In the genomic region with DNA sequence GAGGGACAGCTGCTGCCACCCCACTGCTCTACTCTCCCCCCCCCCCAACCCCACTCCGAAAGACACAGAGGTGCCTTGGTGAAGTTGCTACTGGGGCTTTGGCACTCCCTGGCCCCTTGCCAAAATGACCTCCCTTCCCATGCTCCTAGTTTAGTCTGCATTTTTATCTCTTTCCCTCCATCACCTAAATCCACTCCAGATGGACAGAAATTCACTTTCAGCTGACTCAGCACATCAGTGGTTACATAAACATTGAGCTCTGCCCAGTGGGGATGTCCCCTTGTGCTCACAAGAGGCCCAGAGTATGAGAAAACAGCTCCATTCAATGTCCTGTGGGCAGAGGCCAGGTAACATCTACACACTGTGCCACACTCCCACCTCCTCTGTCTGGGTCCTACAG, we compare ENCODE assay signal across 22 mouse cellular contexts. TPM values are rescaled to one million over a fixed set of nuclear protein-coding genes. Genes with fewer than 3 reads are reported as not detected.
DNase-seq lines count a peak whose midpoint lies in the region; ATAC-seq and TF ChIP-seq lines count a peak whose summit lies in the region.
"Had no signal": no experiment of that assay in that cellular context is flagged by ENCODE, and none has a peak within 500 bp of the region (broad histone marks: within the 10 kb centered on the region; RNA-seq: fewer than 3 reads in every experiment).

No protein-coding gene starts in this region.

- TF ChIP-seq CTCF in intestine, postnatal 0 days (IDR thresholded peaks at IDR 0.05; ENCODE audit: low read depth), result no peak

- H3K4me2 ChIP-seq in forebrain, embryonic 13.5 days, result no peak overlapping the region
- no peak overlapping the region for H3K4me2 ChIP-seq in forebrain, embryonic 14.5 days (ENCODE audit: low read length)
- H3K4me2 ChIP-seq in hindbrain, embryonic 13.5 days, result no peak overlapping the region
- H3K4me2 ChIP-seq in hindbrain, embryonic 16.5 days (ENCODE audit: low read length), result no peak overlapping the region
- no peak overlapping the region for H3K4me2 ChIP-seq in embryonic facial prominence, embryonic 15.5 days (replicated peaks)
- no peak overlapping the region for H3K4me2 ChIP-seq in intestine, postnatal 0 days (replicated peaks; ENCODE audit: low read depth)
- H3K4me2 ChIP-seq: forebrain, embryonic 12.5 days; hindbrain, embryonic 14.5 days; stomach, embryonic 15.5 days had no signal

- peaks cover 5% of the 10 kb centered on the region; the same call in 1 of the 2 replicates for H3K36me3 ChIP-seq in forebrain, embryonic 13.5 days (ENCODE audit: poor library complexity, severe bottlenecking)
- H3K36me3 ChIP-seq in forebrain, embryonic 14.5 days (ENCODE audit: control insufficient read depth, insufficient read depth, low read length), result peaks cover 10% of the 10 kb centered on the region; the same call in 1 of the 2 replicates
- H3K36me3 ChIP-seq in hindbrain, embryonic 13.5 days, result 0 out of 2 replicates have a peak, but pooled peaks cover 4% of the 10 kb centered on the region
- H3K36me3 ChIP-seq in hindbrain, embryonic 16.5 days (ENCODE audit: control insufficient read depth, insufficient read depth, low read length), result no peaks in the 10 kb centered on the region
- H3K36me3 ChIP-seq in ES-E14 (ENCODE audit: control insufficient read depth, insufficient read depth, low read length, poor library complexity, severe bottlenecking), result peaks cover 3% of the 10 kb centered on the region; the same call in 1 of the 2 replicates
- H3K36me3 ChIP-seq in embryonic facial prominence, embryonic 15.5 days, result peaks cover 32% of the 10 kb centered on the region
- peaks cover 42% of the 10 kb centered on the region for H3K36me3 ChIP-seq in intestine, postnatal 0 days (ENCODE audit: control insufficient read depth, insufficient read depth)

- H3K27me3 ChIP-seq in forebrain, embryonic 13.5 days, result no peaks in the 10 kb centered on the region
- no peaks in the 10 kb centered on the region for H3K27me3 ChIP-seq in forebrain, embryonic 14.5 days (replicated peaks; ENCODE audit: control insufficient read depth, insufficient read depth, low read length)
- H3K27me3 ChIP-seq in hindbrain, embryonic 13.5 days, result no peaks in the 10 kb centered on the region
- no peaks in the 10 kb centered on the region for H3K27me3 ChIP-seq in hindbrain, embryonic 16.5 days (replicated peaks; ENCODE audit: control insufficient read depth, insufficient read depth, low read length)
- no peaks in the 10 kb centered on the region for H3K27me3 ChIP-seq in embryonic facial prominence, embryonic 15.5 days
- H3K27me3 ChIP-seq in intestine, postnatal 0 days (replicated peaks; ENCODE audit: control insufficient read depth, insufficient read depth, low read length), result no peaks in the 10 kb centered on the region
- H3K27me3 ChIP-seq: forebrain, embryonic 12.5 days; stomach, embryonic 15.5 days had no signal

- peak overlapping the region; percentile 25; the same call in 1 of the 2 replicates for H3K27ac ChIP-seq in forebrain, embryonic 13.5 days
- no peak overlapping the region for H3K27ac ChIP-seq in forebrain, embryonic 14.5 days (ENCODE audit: low read depth, low read length)
- no peak overlapping the region for H3K27ac ChIP-seq in hindbrain, embryonic 13.5 days
- no peak overlapping the region for H3K27ac ChIP-seq in hindbrain, embryonic 16.5 days (ENCODE audit: low read depth, low read length)
- H3K27ac ChIP-seq in ES-E14 (ENCODE audit: insufficient read depth, low read depth, low read length, poor library complexity, severe bottlenecking), result no peak overlapping the region
- H3K27ac ChIP-seq in embryonic facial prominence, embryonic 15.5 days (replicated peaks), result 0 out of 2 replicates have a peak overlapping the region, but pooled peaks have one; percentile 7
- H3K27ac ChIP-seq in intestine, postnatal 0 days (ENCODE audit: low read depth, low read length), result no peak overlapping the region
- H3K27ac ChIP-seq: forebrain, embryonic 12.5 days; hindbrain, embryonic 14.5 days; liver, embryonic 14.5 days; stomach, embryonic 15.5 days had no signal

- no peak for ATAC-seq in forebrain, embryonic 13.5 days
- ATAC-seq in forebrain, embryonic 14.5 days, result no peak
- no peak for ATAC-seq in hindbrain, embryonic 13.5 days (ENCODE audit: low FRiP score)
- no peak for ATAC-seq in hindbrain, embryonic 16.5 days
- ATAC-seq in embryonic facial prominence, embryonic 15.5 days (ENCODE audit: insufficient number of reproducible peaks, low FRiP score, low TSS enrichment, low read depth), result no peak
- ATAC-seq in intestine, postnatal 0 days, result no peak

- H3K4me3 ChIP-seq in forebrain, embryonic 13.5 days, result no peak overlapping the region
- no peak overlapping the region for H3K4me3 ChIP-seq in forebrain, embryonic 14.5 days (ENCODE audit: low read depth, low read length)
- H3K4me3 ChIP-seq in hindbrain, embryonic 13.5 days, result no peak overlapping the region
- H3K4me3 ChIP-seq in hindbrain, embryonic 16.5 days (ENCODE audit: low read length), result no peak overlapping the region
- H3K4me3 ChIP-seq in ES-E14 (ENCODE audit: insufficient read depth in 1 of 2, low read depth in 1 of 2, low read length in 2 of 2, poor library complexity in 1 of 2, severe bottlenecking in 1 of 2), result no peak overlapping the region
- H3K4me3 ChIP-seq in embryonic facial prominence, embryonic 15.5 days (replicated peaks), result no peak overlapping the region
- H3K4me3 ChIP-seq in intestine, postnatal 0 days (ENCODE audit: low read depth, low read length), result no peak overlapping the region
- H3K4me3 ChIP-seq: forebrain, embryonic 12.5 days; midbrain, embryonic 10.5 days; stomach, embryonic 15.5 days had no signal

- H3K9ac ChIP-seq in forebrain, embryonic 13.5 days, result no peak overlapping the region
- no peak overlapping the region for H3K9ac ChIP-seq in forebrain, embryonic 14.5 days (ENCODE audit: low read length)
- H3K9ac ChIP-seq in hindbrain, embryonic 13.5 days, result 0 out of 2 replicates have a peak overlapping the region, but pooled peaks have one; percentile 29
- H3K9ac ChIP-seq in hindbrain, embryonic 16.5 days (ENCODE audit: low read depth, low read length), result no peak overlapping the region
- no peak overlapping the region for H3K9ac ChIP-seq in ES-E14 (ENCODE audit: insufficient read depth, low read depth, low read length, poor library complexity, severe bottlenecking)
- H3K9ac ChIP-seq in embryonic facial prominence, embryonic 15.5 days, result no peak overlapping the region
- H3K9ac ChIP-seq in intestine, postnatal 0 days (ENCODE audit: low read depth, low read length), result no peak overlapping the region
- H3K9ac ChIP-seq: forebrain, embryonic 12.5 days; hindbrain, embryonic 14.5 days; liver, embryonic 14.5 days; stomach, embryonic 15.5 days had no signal

- in situ Hi-C loops in ES-E14 (cut with MboI; ENCODE audit: low sequenced_read_pairs in 2 of 2, unreplicated experiment in 2 of 2), result no loop called here

- no peak for DNase-seq in forebrain, embryonic 14.5 days (ENCODE audit: low spot score)
- no peak for DNase-seq in ES-E14 (ENCODE audit: low read depth, low spot score)
- DNase-seq: adrenal gland, postnatal 14 days; cerebellum, adult 2 months; kidney, adult 11 months; kidney, postnatal 4 days; lung, postnatal 10 days; spleen, adult 18-20 months; thymus, postnatal 36 days had no signal

- 75% methylated on average over 1 of the region's 1 CpGs for WGBS in forebrain, embryonic 13.5 days
- WGBS in forebrain, embryonic 14.5 days, result 38% methylated on average over 1 of the region's 1 CpGs
- 75% methylated on average over 1 of the region's 1 CpGs for WGBS in hindbrain, embryonic 13.5 days
- 38% methylated on average over 1 of the region's 1 CpGs for WGBS in hindbrain, embryonic 16.5 days
- 19% methylated on average over 1 of the region's 1 CpGs for WGBS in embryonic facial prominence, embryonic 15.5 days
- WGBS in intestine, postnatal 0 days, result 89% methylated on average over 1 of the region's 1 CpGs

- H3K9me3 ChIP-seq in forebrain, embryonic 13.5 days (replicated peaks), result no peaks in the 10 kb centered on the region
- H3K9me3 ChIP-seq in forebrain, embryonic 14.5 days (replicated peaks; ENCODE audit: control insufficient read depth, low read length), result no peaks in the 10 kb centered on the region
- no peaks in the 10 kb centered on the region for H3K9me3 ChIP-seq in hindbrain, embryonic 13.5 days
- H3K9me3 ChIP-seq in hindbrain, embryonic 16.5 days (ENCODE audit: control insufficient read depth, low read length), result no peaks in the 10 kb centered on the region
- H3K9me3 ChIP-seq in ES-E14 (ENCODE audit: control insufficient read depth, insufficient read depth, low read depth, low read length), result no peaks in the 10 kb centered on the region
- H3K9me3 ChIP-seq in embryonic facial prominence, embryonic 15.5 days (replicated peaks), result no peaks in the 10 kb centered on the region
- H3K9me3 ChIP-seq in intestine, postnatal 0 days (ENCODE audit: control insufficient read depth), result no peaks in the 10 kb centered on the region
- H3K9me3 ChIP-seq: forebrain, embryonic 12.5 days; G1E; midbrain, embryonic 10.5 days; stomach, embryonic 15.5 days had no signal

- peaks cover 56% of the 10 kb centered on the region for H3K4me1 ChIP-seq in forebrain, embryonic 13.5 days
- H3K4me1 ChIP-seq in forebrain, embryonic 14.5 days (ENCODE audit: control insufficient read depth, insufficient read depth, low read length), result peaks cover 18% of the 10 kb centered on the region
- peaks cover 71% of the 10 kb centered on the region for H3K4me1 ChIP-seq in hindbrain, embryonic 13.5 days (replicated peaks)
- peaks cover 47% of the 10 kb centered on the region for H3K4me1 ChIP-seq in hindbrain, embryonic 16.5 days (ENCODE audit: control insufficient read depth, insufficient read depth, low read depth, low read length)
- H3K4me1 ChIP-seq in ES-E14 (ENCODE audit: control insufficient read depth in 2 of 2, insufficient read depth in 2 of 2, low read length in 2 of 2, poor library complexity in 1 of 2), result no peaks in the 10 kb centered on the region
- peaks cover 89% of the 10 kb centered on the region for H3K4me1 ChIP-seq in embryonic facial prominence, embryonic 15.5 days
- H3K4me1 ChIP-seq in intestine, postnatal 0 days (replicated peaks; ENCODE audit: control insufficient read depth, insufficient read depth, low read length), result peaks cover 3% of the 10 kb centered on the region; the same call in 1 of the 2 replicates

RNA-seq across cellular contexts. Expression of a gene that starts 52.6 kb away (rescaled TPM):
- 47.1 and 51.2 TPM in 2 replicates for polyA plus RNA-seq in forebrain, embryonic 13.5 days (2015; fragmentation: Nextera tagmentation; extraction: Ambion mirVana)
- polyA plus RNA-seq in forebrain, embryonic 14.5 days (2014; fragmentation: Nextera tagmentation; extraction: Ambion mirVana), result 50.1 and 61.6 TPM in 2 replicates
- polyA plus RNA-seq in hindbrain, embryonic 13.5 days (2015; fragmentation: Nextera tagmentation; extraction: Ambion mirVana), result 59.1 and 61.0 TPM in 2 replicates
- polyA plus RNA-seq in hindbrain, embryonic 16.5 days (2015; fragmentation: Nextera tagmentation; extraction: Ambion mirVana), result 63.4 and 66.0 TPM in 2 replicates
- 15.9 and 16.3 TPM in 2 replicates for total RNA-seq in ES-E14 (2012; rRNA removed)
- polyA plus RNA-seq in embryonic facial prominence, embryonic 15.5 days (2015; fragmentation: Nextera tagmentation; extraction: Ambion mirVana), result 30.3 and 33.0 TPM in 2 replicates
- polyA plus RNA-seq in intestine, postnatal 0 days (2015; fragmentation: Nextera tagmentation; extraction: Ambion mirVana), result 26.1 and 26.5 TPM in 2 replicates

RNA-seq across cellular contexts. Expression of a gene that starts 52.8 kb away (rescaled TPM):
- 0.06 and 0.18 TPM in 2 replicates for polyA plus RNA-seq in forebrain, embryonic 13.5 days (2015; fragmentation: Nextera tagmentation; extraction: Ambion mirVana)
- polyA plus RNA-seq in forebrain, embryonic 14.5 days (2014; fragmentation: Nextera tagmentation; extraction: Ambion mirVana), result 0.06 and 0.07 TPM in 2 replicates
- polyA plus RNA-seq in hindbrain, embryonic 13.5 days (2015; fragmentation: Nextera tagmentation; extraction: Ambion mirVana), result 0.21 and 0.34 TPM in 2 replicates
- polyA plus RNA-seq in hindbrain, embryonic 16.5 days (2015; fragmentation: Nextera tagmentation; extraction: Ambion mirVana), result 0.14 and 0.16 TPM in 2 replicates
- total RNA-seq in ES-E14 (2012; rRNA removed), result 0.05 and 0.18 TPM in 2 replicates
- 0.21 and 0.60 TPM in 2 replicates for polyA plus RNA-seq in embryonic facial prominence, embryonic 15.5 days (2015; fragmentation: Nextera tagmentation; extraction: Ambion mirVana)
- polyA plus RNA-seq in intestine, postnatal 0 days (2015; fragmentation: Nextera tagmentation; extraction: Ambion mirVana), result 0.04 TPM in 1 of 2 replicates, not detected in the other
- total RNA-seq: granulocyte monocyte progenitor cell, adult 5-6 weeks had no signal
- polyA plus RNA-seq: C2C12; cerebellum, adult 2 months; forebrain, embryonic 12.5 days; G1E; liver, embryonic 14.5 days had no signal

Comparison
In these comparisons a context has a peak if more than half of its experiments do, and no peak if none do; other contexts are left out.
1. H3K27ac ChIP-seq: peak in forebrain, embryonic 13.5 days (single experiment) and embryonic facial prominence, embryonic 15.5 days (single experiment); none in forebrain, embryonic 14.5 days (single experiment), hindbrain, embryonic 13.5 days (single experiment), hindbrain, embryonic 16.5 days (single experiment), ES-E14 (single experiment) and intestine, postnatal 0 days (single experiment).